Comparison of ENCODE assay signal across 34 mouse cellular contexts in genomic region chr9:70422661-70423060, GRCm38 (mm10).
"Had no signal": no experiment of that assay in that cellular context is flagged by ENCODE, and none has a peak within 500 bp of the region (broad histone marks: within the 10 kb centered on the region; RNA-seq: fewer than 3 reads in every experiment).

No protein-coding gene starts in this region.

- H3K4me2 ChIP-seq: intestine, embryonic 15.5 days had no signal

- ATAC-seq: hindbrain, embryonic 16.5 days; hindbrain, postnatal 0 days; inflammation-experienced regulatory T-cells, adult 6 months; intestine, embryonic 15.5 days; intestine, embryonic 16.5 days; intestine, postnatal 0 days had no signal

- H3K27ac ChIP-seq: heart, embryonic 13.5 days; heart, embryonic 15.5 days; hindbrain, embryonic 10.5 days; hindbrain, embryonic 13.5 days; hindbrain, embryonic 14.5 days; hindbrain, embryonic 15.5 days; intestine, embryonic 15.5 days; kidney, embryonic 15.5 days; kidney, postnatal 0 days; layer of hippocampus, adult 2 months; left cerebral cortex, adult 2 months had no signal

- H3K4me3 ChIP-seq: heart, embryonic 12.5 days; heart, embryonic 15.5 days; hindbrain, embryonic 12.5 days; intestine, embryonic 15.5 days; layer of hippocampus, adult 2 months; left cerebral cortex, adult 2 months had no signal

- H3K9me3 ChIP-seq: heart, embryonic 12.5 days; heart, embryonic 13.5 days; heart, embryonic 15.5 days; hindbrain, embryonic 10.5 days; hindbrain, embryonic 12.5 days; hindbrain, embryonic 13.5 days; hindbrain, embryonic 15.5 days; intestine, embryonic 15.5 days; kidney, embryonic 15.5 days had no signal

- H3K27me3 ChIP-seq: heart, embryonic 12.5 days; heart, embryonic 13.5 days; heart, embryonic 15.5 days; hindbrain, embryonic 12.5 days; hindbrain, embryonic 13.5 days; hindbrain, embryonic 15.5 days; intestine, embryonic 15.5 days; kidney, embryonic 15.5 days had no signal

- H3K9ac ChIP-seq: heart, embryonic 12.5 days; heart, embryonic 13.5 days; heart, embryonic 15.5 days; hindbrain, embryonic 12.5 days; hindbrain, embryonic 13.5 days; hindbrain, embryonic 14.5 days; hindbrain, embryonic 15.5 days; intestine, embryonic 15.5 days; kidney, embryonic 15.5 days had no signal

- DNase-seq: heart, postnatal 10 days; heart, postnatal 14 days; heart, postnatal 36 days; heart, postnatal 4 days; kidney, adult 11 months; kidney, adult 18-20 months; kidney, adult 2 months; kidney, adult 8-10 months; kidney, adult 9 months; kidney, postnatal 10 days; kidney, postnatal 14 days; kidney, postnatal 25 days; kidney, postnatal 36 days; kidney, postnatal 4 days; layer of hippocampus, adult 9-11 months; layer of hippocampus, postnatal 36 days had no signal
